Mouse (Mus musculus) embryonic facial prominence, embryonic 10.5 days (tissue): ENCODE results near the gene Cdh23. TPM values are rescaled to one million over a fixed set of nuclear protein-coding genes. Genes with fewer than 3 reads are reported as not detected.
A peak's percentile ranks its signal among the peaks of the same experiment; 100 is the strongest.

Experiments
- DNase-seq: peaks from one replicate; pipeline ENCODE4 v3.0.0-alpha.2; 2017; ENCODE audit warnings: low spot score
- H3K27ac ChIP-seq: fragments of 300-500 bp; sonication (generic); replicated peaks from 2 replicates; pipeline ENCODE4 v1.5.1; 2016; ENCODE audit warnings: mild to moderate bottlenecking
- H3K27me3 ChIP-seq: fragments of 300-500 bp; sonication (generic); replicated peaks from 2 replicates; pipeline ENCODE4 v1.6.1; 2016; ENCODE audit warnings: low read depth, mild to moderate bottlenecking; ENCODE audit not compliant: poor library complexity, severe bottlenecking
- H3K36me3 ChIP-seq: fragments of 300-500 bp; sonication (generic); replicated peaks from 2 replicates; pipeline ENCODE4 v1.6.1; 2016; ENCODE audit warnings: mild to moderate bottlenecking, moderate library complexity
- H3K4me1 ChIP-seq: fragments of 300-500 bp; sonication (generic); 2 replicates; pipeline ENCODE4 v1.6.1; 2016
- H3K4me3 ChIP-seq: fragments of 300-500 bp; sonication (generic); 2 replicates; pipeline ENCODE4 v1.5.1; 2016; ENCODE audit warnings: mild to moderate bottlenecking, moderate library complexity
- H3K9me3 ChIP-seq: fragments of 300-500 bp; sonication (generic); 2 replicates; pipeline ENCODE4 v1.6.1; 2016; ENCODE audit warnings: mild to moderate bottlenecking
- WGBS: fragments of 180-500 bp; shearing (Covaris S2); methylation state at CpG from one replicate; pipeline ENCODE4 v1.1.7; 2016; 5-methylcytosine and 5-hydroxymethylcytosine counted together
- polyA plus RNA-seq: library from polyadenylated mRNA; unstranded; fragments of >200 nt; fragmentation: Nextera tagmentation; extraction: Ambion mirVana; gene quantifications from 2 replicates; pipeline ENCODE4 v1.2.1, GENCODE M21; 2016

Gene Cdh23
- polyA plus RNA-seq, 1 experiment from 2014 or later, result 0.29 TPM

GRCm38 (mm10) chr10:60481381-60481780 lies 214.9 kb downstream of the Cdh23 start:
- H3K9me3 ChIP-seq, result no peaks in the 10 kb centered on the region
- no peak overlapping the region for H3K4me3 ChIP-seq
- 91% methylated on average over 6 of the region's 6 CpGs for WGBS
- no peak overlapping the region for H3K27ac ChIP-seq
- no peaks in the 10 kb centered on the region for H3K36me3 ChIP-seq
- no peaks in the 10 kb centered on the region for H3K4me1 ChIP-seq
- H3K27me3 ChIP-seq, result peaks cover 11% of the 10 kb centered on the region
- DNase-seq, result no peak

DNA sequence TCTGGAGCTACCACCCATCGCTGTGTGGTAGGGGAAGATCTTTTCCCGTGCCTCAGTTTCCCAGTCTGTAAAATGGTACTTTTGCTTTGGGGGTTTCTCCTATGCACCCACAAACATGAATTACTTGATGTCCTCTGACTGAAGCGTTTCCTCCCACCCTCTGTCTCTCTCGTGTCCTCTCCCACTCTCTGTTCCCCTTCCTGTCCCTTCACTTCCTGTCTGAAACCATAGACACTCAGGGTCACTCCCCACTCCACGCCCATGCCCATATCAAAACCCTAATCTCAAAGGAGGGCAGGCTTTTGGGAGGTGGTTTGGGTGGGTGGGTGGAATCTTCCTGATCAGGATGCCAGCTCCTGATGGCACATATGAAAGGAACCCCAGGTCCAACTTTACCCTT lies 221.7 kb downstream of the Cdh23 start:
- no peaks in the 10 kb centered on the region for H3K36me3 ChIP-seq
- no peaks in the 10 kb centered on the region for H3K9me3 ChIP-seq
- WGBS, result 75% methylated on average over 5 of the region's 5 CpGs
- peaks cover 74% of the 10 kb centered on the region for H3K27me3 ChIP-seq
- no peak for DNase-seq
- H3K4me1 ChIP-seq, result peaks cover 12% of the 10 kb centered on the region
- no peak overlapping the region for H3K4me3 ChIP-seq
- H3K27ac ChIP-seq, result no peak overlapping the region

GRCm38 (mm10) chr10:60473782-60474322 lies 222.4 kb downstream of the Cdh23 start:
- peaks cover 12% of the 10 kb centered on the region for H3K4me1 ChIP-seq
- 43% methylated on average over 9 of the region's 9 CpGs for WGBS
- no peak overlapping the region for H3K4me3 ChIP-seq
- H3K27me3 ChIP-seq, result peaks cover 75% of the 10 kb centered on the region
- no peaks in the 10 kb centered on the region for H3K9me3 ChIP-seq
- H3K36me3 ChIP-seq, result no peaks in the 10 kb centered on the region
- no peak for DNase-seq
- H3K27ac ChIP-seq, result no peak overlapping the region

DNA sequence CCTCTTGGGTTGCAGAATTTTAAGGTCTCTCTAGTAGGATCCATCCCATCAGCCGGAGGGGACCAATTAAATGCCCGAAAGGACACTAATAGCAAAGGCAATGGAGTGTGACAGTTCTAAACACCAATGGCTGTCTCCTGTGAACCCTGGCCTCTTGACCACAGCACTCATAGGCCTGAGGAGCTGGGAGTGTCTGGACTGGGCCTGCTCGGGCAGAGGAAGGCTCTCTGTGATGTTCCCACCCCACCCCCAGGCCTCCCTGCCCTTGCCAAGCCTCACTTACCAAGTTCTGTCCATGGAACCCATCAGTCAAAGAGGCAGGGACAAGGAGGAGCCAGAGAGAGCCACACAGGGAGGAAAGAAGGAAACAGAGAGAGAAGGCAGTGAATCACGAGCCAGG lies 228.5 kb downstream of the Cdh23 start:
- Histone ChIP-seq H3K4me3 (no peak overlapping the region), H3K27ac (0 out of 2 replicates have a peak overlapping the region, but pooled peaks have one; percentile 14), H3K27me3 (peaks cover 38% of the 10 kb centered on the region), H3K36me3 (no peaks in the 10 kb centered on the region), H3K9me3 (no peaks in the 10 kb centered on the region), H3K4me1 (peaks cover 25% of the 10 kb centered on the region)
- 30% methylated on average over 4 of the region's 4 CpGs for WGBS
- DNase-seq, result no peak

DNA sequence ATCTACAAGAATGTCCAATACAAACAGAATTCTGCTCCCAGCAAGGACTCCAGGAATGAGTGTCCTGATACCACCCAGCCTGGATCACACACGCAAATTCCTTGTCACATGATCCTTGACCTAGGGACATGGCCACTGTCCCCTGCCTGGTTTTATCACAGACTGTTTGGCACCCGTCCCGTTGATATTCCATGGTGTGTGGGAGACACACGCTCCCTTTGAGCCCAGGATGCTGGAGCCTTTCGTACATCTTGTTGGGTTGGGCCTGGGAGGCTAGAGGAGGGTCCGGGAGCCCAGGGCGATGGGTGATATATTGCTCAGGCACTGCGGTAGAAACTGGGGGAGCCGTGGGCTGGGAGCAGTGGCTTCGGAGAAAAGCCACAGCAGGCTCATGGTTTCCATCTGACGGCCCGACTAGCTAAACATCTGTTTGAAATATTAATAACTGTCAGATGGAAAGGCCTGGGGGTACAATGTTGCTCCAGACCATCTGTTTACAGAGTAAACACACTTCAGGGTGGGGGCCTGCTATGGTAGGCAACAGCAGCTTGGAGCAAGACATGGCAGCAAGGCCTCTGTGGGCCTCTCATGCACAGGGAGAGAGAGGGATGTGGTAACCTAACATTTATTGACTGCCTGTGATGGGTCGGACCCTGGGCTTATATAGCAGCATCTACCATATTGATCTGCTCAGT lies 232.2 kb downstream of the Cdh23 start:
- no peak for DNase-seq

GRCm38 (mm10) chr10:60456662-60457397 lies 239.5 kb downstream of the Cdh23 start:
- H3K27ac ChIP-seq, result peak overlapping the region; percentile 48
- H3K27me3 ChIP-seq, result 0 out of 2 replicates have a peak, but pooled peaks cover 10% of the 10 kb centered on the region
- no peak overlapping the region for H3K4me3 ChIP-seq
- WGBS, result 7% methylated on average over 8 of the region's 8 CpGs
- peaks cover 20% of the 10 kb centered on the region for H3K4me1 ChIP-seq
- H3K9me3 ChIP-seq, result peaks cover 6% of the 10 kb centered on the region; the same call in 1 of the 2 replicates
- peak; percentile 49 for DNase-seq
- H3K36me3 ChIP-seq, result no peaks in the 10 kb centered on the region

More for the DNA sequence above, 232.2 kb downstream of the Cdh23 start:
- 0 out of 2 replicates have a peak, but pooled peaks cover 11% of the 10 kb centered on the region for H3K27me3 ChIP-seq
- no peaks in the 10 kb centered on the region for H3K36me3 ChIP-seq
- peaks cover 25% of the 10 kb centered on the region for H3K4me1 ChIP-seq
- WGBS, result 85% methylated on average over 13 of the region's 13 CpGs
- H3K27ac ChIP-seq, result no peak overlapping the region
- no peak overlapping the region for H3K4me3 ChIP-seq
- peaks cover 4% of the 10 kb centered on the region; the same call in 1 of the 2 replicates for H3K9me3 ChIP-seq

DNA sequence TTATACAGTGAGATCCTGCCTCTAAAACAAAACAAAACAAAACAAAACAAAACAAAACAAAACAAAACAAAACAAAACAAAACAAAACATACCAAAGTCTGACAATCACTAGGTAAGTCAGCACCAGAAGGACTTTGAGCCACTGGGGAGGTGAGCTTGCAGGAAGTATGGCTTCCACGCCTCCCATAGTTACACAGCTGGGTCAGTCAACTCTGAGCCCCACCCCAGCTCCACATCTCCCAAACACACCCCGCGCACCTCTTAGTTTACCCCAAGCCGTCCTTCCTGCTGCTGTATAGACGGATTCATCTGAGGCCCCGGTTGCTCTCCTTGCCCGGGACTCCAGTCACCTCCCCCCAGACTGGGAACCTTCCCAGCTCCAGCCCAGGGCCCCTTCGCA lies 241.1 kb downstream of the Cdh23 start:
- H3K36me3 ChIP-seq, result no peaks in the 10 kb centered on the region
- peaks cover 6% of the 10 kb centered on the region; the same call in 1 of the 2 replicates for H3K9me3 ChIP-seq
- no peak overlapping the region for H3K4me3 ChIP-seq
- peaks cover 20% of the 10 kb centered on the region for H3K4me1 ChIP-seq
- WGBS, result 81% methylated on average over 8 of the region's 8 CpGs
- H3K27me3 ChIP-seq, result 0 out of 2 replicates have a peak, but pooled peaks cover 6% of the 10 kb centered on the region
- DNase-seq, result no peak
- H3K27ac ChIP-seq, result no peak overlapping the region

DNA sequence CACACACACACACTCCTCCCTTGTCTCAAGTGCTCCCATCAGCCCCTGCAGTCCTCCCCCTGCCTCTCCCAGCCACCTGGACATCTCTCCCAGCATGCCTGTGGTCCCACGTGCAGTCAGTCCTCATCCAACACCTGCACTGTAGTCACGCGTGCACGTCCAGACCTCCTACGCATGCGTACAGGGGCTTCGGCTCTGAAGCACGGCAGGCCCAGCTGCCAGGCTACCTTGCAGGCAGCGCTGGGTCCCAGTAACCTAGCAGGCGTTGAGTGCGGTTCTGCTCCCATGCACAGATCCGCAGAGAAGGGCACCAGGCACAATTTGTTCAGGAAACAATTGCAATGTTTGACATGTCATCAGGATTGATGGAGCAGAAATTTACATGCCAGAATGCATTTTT lies 249.1 kb downstream of the Cdh23 start:
- no peak overlapping the region for H3K4me3 ChIP-seq
- no peaks in the 10 kb centered on the region for H3K36me3 ChIP-seq
- DNase-seq, result no peak
- no peak overlapping the region for H3K27ac ChIP-seq
- H3K27me3 ChIP-seq, result no peaks in the 10 kb centered on the region
- no peaks in the 10 kb centered on the region for H3K9me3 ChIP-seq
- WGBS, result 92% methylated on average over 12 of the region's 12 CpGs
- no peaks in the 10 kb centered on the region for H3K4me1 ChIP-seq

DNA sequence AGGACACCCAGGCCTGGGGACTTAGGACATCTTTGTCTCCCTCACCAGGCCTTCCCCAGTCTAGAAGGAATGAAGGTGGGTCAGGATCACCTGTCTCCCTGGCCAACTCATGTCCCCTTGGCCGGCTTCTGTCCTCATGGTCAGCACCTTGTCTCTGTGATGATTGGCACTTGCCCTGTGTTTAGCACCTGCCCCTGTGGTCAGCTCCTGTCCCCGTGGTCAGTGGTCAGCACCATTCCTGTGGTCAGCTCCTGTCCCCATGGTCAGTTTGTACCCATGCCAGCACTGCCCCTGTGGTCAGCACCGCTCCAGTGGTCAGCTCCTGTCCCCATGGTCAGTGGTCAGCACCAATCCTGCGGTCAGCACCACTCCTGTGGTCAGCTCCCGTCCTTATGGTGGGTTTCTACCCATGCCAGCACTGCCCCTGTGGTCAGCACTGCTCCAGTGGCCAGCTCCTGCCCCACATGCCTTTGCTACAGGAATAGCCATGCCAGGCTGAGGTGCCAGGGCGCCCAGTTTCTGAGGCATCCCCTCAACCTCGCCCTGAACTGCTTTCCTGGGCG lies 251.2 kb downstream of the Cdh23 start:
- Histone ChIP-seq H3K9me3 (no peaks in the 10 kb centered on the region), H3K36me3 (no peaks in the 10 kb centered on the region), H3K4me3 (no peak overlapping the region), H3K27me3 (no peaks in the 10 kb centered on the region), H3K4me1 (no peaks in the 10 kb centered on the region), H3K27ac (no peak overlapping the region)
- WGBS, result 64% methylated on average over 8 of the region's 8 CpGs
- DNase-seq, result peak; percentile 87

DNA sequence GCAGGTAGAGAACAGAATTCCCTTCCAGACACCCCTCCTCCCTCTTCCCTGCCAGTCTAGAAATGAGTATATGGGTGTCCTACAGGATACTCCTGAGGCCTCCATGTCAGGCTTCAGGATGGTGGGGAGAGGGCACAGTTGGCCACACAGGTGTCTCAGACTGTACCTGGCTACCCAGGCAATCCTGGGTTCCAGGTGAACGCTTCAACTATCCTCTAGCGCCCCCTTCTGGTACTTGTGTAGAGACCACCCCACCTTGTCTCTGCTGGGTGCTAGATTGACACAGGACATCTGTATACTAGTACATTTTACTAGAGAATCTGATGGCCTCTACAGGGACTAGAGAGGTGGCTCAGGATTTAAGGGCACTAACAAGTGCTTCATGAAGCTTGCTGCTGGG lies 253.2 kb downstream of the Cdh23 start:
- DNase-seq, result no peak
- Histone ChIP-seq H3K27ac (no peak overlapping the region), H3K4me3 (no peak overlapping the region), H3K27me3 (no peaks in the 10 kb centered on the region), H3K4me1 (no peaks in the 10 kb centered on the region), H3K9me3 (no peaks in the 10 kb centered on the region), H3K36me3 (no peaks in the 10 kb centered on the region)
- 11% methylated on average over 2 of the region's 2 CpGs for WGBS

DNA sequence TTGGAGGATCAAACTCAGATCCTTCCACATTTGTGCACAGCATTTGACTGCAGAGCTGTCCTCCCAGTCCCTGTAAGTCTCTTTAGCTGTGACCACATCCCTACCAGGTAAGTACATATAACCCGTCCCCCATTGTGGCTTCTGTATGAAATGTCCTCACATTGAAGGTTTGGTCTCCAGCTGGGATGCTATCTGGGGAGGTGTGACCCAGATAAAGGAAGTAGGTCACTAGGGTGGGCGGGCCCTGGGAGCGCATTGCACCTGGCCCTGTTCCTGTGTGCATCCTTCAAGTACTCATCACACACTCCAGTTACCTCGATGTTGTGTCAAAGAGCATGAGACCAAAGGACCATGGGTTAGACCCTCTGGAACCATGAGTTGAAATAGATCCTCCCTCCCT lies 254.0 kb downstream of the Cdh23 start:
- Histone ChIP-seq H3K4me3 (no peak overlapping the region), H3K4me1 (no peaks in the 10 kb centered on the region), H3K27me3 (no peaks in the 10 kb centered on the region), H3K9me3 (no peaks in the 10 kb centered on the region), H3K27ac (no peak overlapping the region), H3K36me3 (no peaks in the 10 kb centered on the region)
- WGBS, result 81% methylated on average over 4 of the region's 4 CpGs
- DNase-seq, result no peak

DNA sequence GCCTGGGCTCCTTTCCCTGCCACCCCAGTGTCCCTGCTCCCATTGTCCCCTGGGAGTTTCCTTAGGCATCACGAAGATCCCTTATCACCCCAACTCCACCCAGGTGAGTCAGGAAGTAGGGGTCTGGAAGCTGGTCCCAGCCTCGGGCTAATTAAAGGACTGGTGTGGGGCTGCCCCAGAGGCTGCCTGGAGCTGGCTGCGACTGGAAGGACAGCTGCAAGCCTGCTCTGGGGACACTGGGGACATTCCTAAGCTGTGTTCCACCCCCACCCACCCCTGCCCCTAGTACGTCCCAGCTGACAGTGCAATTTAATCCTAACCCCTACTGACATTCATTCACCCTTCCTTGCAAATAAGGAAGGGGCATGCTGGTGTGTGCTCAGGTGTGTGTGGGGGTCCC lies 263.6 kb downstream of the Cdh23 start:
- Histone ChIP-seq H3K9me3 (no peaks in the 10 kb centered on the region), H3K27me3 (peaks cover 8% of the 10 kb centered on the region; the same call in 1 of the 2 replicates), H3K4me1 (peaks cover 6% of the 10 kb centered on the region), H3K4me3 (no peak overlapping the region), H3K27ac (no peak overlapping the region), H3K36me3 (no peaks in the 10 kb centered on the region)
- DNase-seq, result no peak
- 27% methylated on average over 4 of the region's 4 CpGs for WGBS
